10 mouse cellular contexts compared by ENCODE assay signal in genomic region chr2:51101187-51101586, GRCm38 (mm10). TPM values are rescaled to one million over a fixed set of nuclear protein-coding genes. Genes with fewer than 3 reads are reported as not detected.
DNase-seq lines count a peak whose midpoint lies in the region; ATAC-seq lines count a peak whose summit lies in the region.
"Had no signal": no experiment of that assay in that cellular context is flagged by ENCODE, and none has a peak within 500 bp of the region (broad histone marks: within the 10 kb centered on the region; RNA-seq: fewer than 3 reads in every experiment).

No protein-coding gene starts in this region.

- no peak overlapping the region for H3K4me2 ChIP-seq in kidney, embryonic 16.5 days (replicated peaks; ENCODE audit: low read depth, low read length)
- H3K4me2 ChIP-seq in stomach, embryonic 16.5 days (ENCODE audit: low read depth, low read length), result no peak overlapping the region
- H3K4me2 ChIP-seq: forebrain, embryonic 13.5 days; midbrain, embryonic 11.5 days had no signal

- no peak overlapping the region for H3K4me3 ChIP-seq in kidney, embryonic 16.5 days (ENCODE audit: low read length)
- H3K4me3 ChIP-seq in stomach, embryonic 16.5 days (replicated peaks; ENCODE audit: low read length), result no peak overlapping the region
- H3K4me3 ChIP-seq: forebrain, embryonic 13.5 days had no signal

- no peaks in the 10 kb centered on the region for H3K36me3 ChIP-seq in kidney, embryonic 16.5 days (ENCODE audit: insufficient read depth, low read length)
- no peaks in the 10 kb centered on the region for H3K36me3 ChIP-seq in stomach, embryonic 16.5 days (ENCODE audit: control insufficient read depth, insufficient read depth, low read length)

- WGBS in kidney, embryonic 16.5 days, result 20% methylated on average over 4 of the region's 4 CpGs
- WGBS in stomach, embryonic 16.5 days, result 46% methylated on average over 4 of the region's 4 CpGs

- H3K27me3 ChIP-seq in kidney, embryonic 16.5 days (ENCODE audit: insufficient read depth, low read length), result no peaks in the 10 kb centered on the region
- H3K27me3 ChIP-seq in stomach, embryonic 16.5 days (ENCODE audit: control insufficient read depth, insufficient read depth, low read length), result no peaks in the 10 kb centered on the region
- H3K27me3 ChIP-seq: forebrain, embryonic 13.5 days had no signal

- DNase-seq in embryo, embryonic 10.5 days (ENCODE audit: low spot score), result peak; percentile 35
- DNase-seq in embryo, embryonic 10 days (ENCODE audit: low spot score), result no peak
- peak; percentile 2 to 42 for DNase-seq in urinary bladder, postnatal 36 days (ENCODE audit: low spot score in 2 of 2)
- no peak for DNase-seq in urinary bladder, adult 2 months (ENCODE audit: low spot score)
- DNase-seq in left cerebral cortex, adult 8-10 months (ENCODE audit: low spot score in 2 of 2), result no peak

- no peaks in the 10 kb centered on the region for H3K9me3 ChIP-seq in kidney, embryonic 16.5 days (ENCODE audit: low read length)
- H3K9me3 ChIP-seq in stomach, embryonic 16.5 days (replicated peaks; ENCODE audit: control insufficient read depth, low read length), result no peaks in the 10 kb centered on the region
- H3K9me3 ChIP-seq: forebrain, embryonic 13.5 days had no signal

- peaks cover 5% of the 10 kb centered on the region; the same call in 1 of the 2 replicates for H3K4me1 ChIP-seq in kidney, embryonic 16.5 days (ENCODE audit: insufficient read depth, low read length)
- no peaks in the 10 kb centered on the region for H3K4me1 ChIP-seq in stomach, embryonic 16.5 days (ENCODE audit: control insufficient read depth, insufficient read depth, low read length)

- ATAC-seq in kidney, embryonic 16.5 days (ENCODE audit: low FRiP score, low TSS enrichment), result peak; percentile 63
- ATAC-seq in stomach, embryonic 16.5 days (ENCODE audit: insufficient read depth, low FRiP score), result peak; percentile 80
- ATAC-seq in megakaryocyte, adult 5-6 weeks (ENCODE audit: poor library complexity, severe bottlenecking), result no peak
- ATAC-seq: forebrain, embryonic 13.5 days had no signal

- H3K27ac ChIP-seq in kidney, embryonic 16.5 days (ENCODE audit: low read length), result no peak overlapping the region; the same call in 1 of the 2 replicates
- 0 out of 2 replicates have a peak overlapping the region, but pooled peaks have one; percentile 46 for H3K27ac ChIP-seq in stomach, embryonic 16.5 days (ENCODE audit: low read length)
- H3K27ac ChIP-seq: forebrain, embryonic 13.5 days had no signal

- H3K9ac ChIP-seq in kidney, embryonic 16.5 days (replicated peaks; ENCODE audit: low read length), result no peak overlapping the region
- H3K9ac ChIP-seq in stomach, embryonic 16.5 days (ENCODE audit: low read length), result no peak overlapping the region
- H3K9ac ChIP-seq: forebrain, embryonic 13.5 days had no signal

RNA-seq across cellular contexts. Expression of gene Rnd3, which starts 47.7 kb away (rescaled TPM):
- 32.0 and 41.7 TPM in 2 replicates for polyA plus RNA-seq in urinary bladder, adult 2 months (2012; rRNA removed)
- 42.9 and 43.7 TPM in 2 replicates for polyA plus RNA-seq in kidney, embryonic 16.5 days (2015; fragmentation: Nextera tagmentation; extraction: Ambion mirVana)
- polyA plus RNA-seq in stomach, embryonic 16.5 days (2015; fragmentation: Nextera tagmentation; extraction: Ambion mirVana), result 68.8 and 70.5 TPM in 2 replicates
- 10 to 100 TPM; 12.7 to 15.4 (median 13.9) TPM for total RNA-seq in left cerebral cortex, adult 8-10 months (2022)
- total RNA-seq in megakaryocyte, adult 5-6 weeks (2015), result 60.3 and 62.9 TPM in 2 replicates
- 124 and 129 TPM in 2 replicates for total RNA-seq in megakaryocyte, adult 5-6 weeks (2017)

Comparison
In these comparisons a context has a peak if more than half of its experiments do, and no peak if none do; other contexts are left out.
1. DNase-seq: peak in embryo, embryonic 10.5 days (single experiment) and urinary bladder, postnatal 36 days (2 of 2); none in embryo, embryonic 10 days (single experiment), urinary bladder, adult 2 months (single experiment) and left cerebral cortex, adult 8-10 months (0 of 2).